Mouse (Mus musculus): ENCODE results near the gene Foxn3.
A peak's percentile ranks its signal among the peaks of the same experiment; 100 is the strongest.

Gene Foxn3

GRCm38 (mm10) chr12:99562867-99563189 lies 554 bp downstream of the Foxn3 start:
- no peak for DNase-seq (ENCODE audit: low read depth in 2 of 2, low spot score in 2 of 2)

DNA sequence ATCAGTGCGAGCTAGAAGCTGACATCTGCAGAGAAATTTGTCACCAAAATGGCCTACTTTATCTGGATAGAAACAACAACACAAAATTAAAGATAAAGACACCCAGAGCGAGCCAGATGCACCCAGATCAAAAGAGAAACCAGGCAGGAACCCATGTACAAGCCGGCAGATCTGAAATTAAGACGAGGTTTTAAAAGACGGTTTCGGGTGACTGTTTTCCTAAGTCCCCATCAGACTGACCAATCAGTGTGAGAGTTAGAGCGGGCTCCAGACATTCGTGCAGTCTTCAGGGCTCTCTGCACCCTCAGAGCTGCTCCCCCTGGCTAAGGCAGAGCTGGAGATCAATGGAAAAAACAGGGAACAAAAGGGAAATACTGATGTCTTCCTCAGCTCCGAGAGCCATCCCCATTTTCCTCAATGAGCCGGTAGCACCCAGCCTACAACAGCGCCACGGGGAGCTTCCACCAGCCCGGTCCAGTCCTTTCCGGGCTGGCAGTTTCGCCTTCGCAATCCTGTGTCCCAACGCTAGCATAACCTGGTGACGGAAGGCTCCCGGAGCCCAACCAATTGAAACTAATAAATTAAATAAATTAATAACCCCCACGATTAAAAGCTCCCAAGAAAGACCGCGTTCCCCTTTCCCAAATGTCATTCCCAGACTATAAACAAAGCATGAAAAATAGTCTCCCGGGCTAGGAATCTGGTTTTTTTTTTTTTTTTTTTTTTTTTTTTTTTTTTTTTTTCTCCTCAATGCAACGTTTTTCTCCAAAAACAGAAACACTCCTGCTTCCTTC lies 1.1 kb downstream of the Foxn3 start:
- DNase-seq (ENCODE audit: low read depth in 2 of 2, low spot score in 2 of 2): no peak

- no peak for DNase-seq (ENCODE audit: low read depth in 2 of 2, low spot score in 2 of 2)
These were observed 2.0 kb downstream of the Foxn3 start for GRCm38 (mm10) chr12:99561333-99561766.

GRCm38 (mm10) chr12:99560701-99561332 lies 2.6 kb downstream of the Foxn3 start:
- no peak for DNase-seq (ENCODE audit: low read depth in 2 of 2, low spot score in 2 of 2)

GRCm38 (mm10) chr12:99559483-99559882 lies 3.9 kb downstream of the Foxn3 start:
- peak; percentile 38 to 39 for DNase-seq (ENCODE audit: low read depth in 2 of 2, low spot score in 2 of 2)

- no peak for DNase-seq (ENCODE audit: low read depth in 2 of 2, low spot score in 2 of 2)
These were observed 4.9 kb downstream of the Foxn3 start for GRCm38 (mm10) chr12:99558476-99558875.

DNA sequence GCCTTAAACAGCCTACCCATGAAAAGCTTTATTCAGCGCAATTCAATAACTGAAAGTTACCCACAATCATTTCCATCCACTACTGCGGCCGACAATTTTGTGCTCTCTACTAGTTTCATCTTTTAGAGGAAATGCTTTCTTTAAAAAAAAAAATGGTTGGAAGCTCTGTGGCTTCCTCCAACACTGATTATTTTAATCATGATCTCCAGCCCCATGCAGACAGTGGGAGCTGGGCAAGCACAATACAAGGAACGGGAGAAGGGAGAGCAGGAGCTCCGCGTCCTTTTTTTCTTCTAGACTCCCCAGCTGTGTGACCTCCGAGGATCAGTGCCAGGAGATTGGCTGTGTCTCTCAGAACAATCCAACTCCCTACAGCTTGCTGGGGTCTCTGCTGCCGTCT lies 5.9 kb downstream of the Foxn3 start:
- no peak for DNase-seq (ENCODE audit: low read depth in 2 of 2, low spot score in 2 of 2)

- DNase-seq (ENCODE audit: low read depth in 2 of 2, low spot score in 2 of 2): no peak
These were observed 12.8 kb downstream of the Foxn3 start for GRCm38 (mm10) chr12:99550629-99551028.

DNA sequence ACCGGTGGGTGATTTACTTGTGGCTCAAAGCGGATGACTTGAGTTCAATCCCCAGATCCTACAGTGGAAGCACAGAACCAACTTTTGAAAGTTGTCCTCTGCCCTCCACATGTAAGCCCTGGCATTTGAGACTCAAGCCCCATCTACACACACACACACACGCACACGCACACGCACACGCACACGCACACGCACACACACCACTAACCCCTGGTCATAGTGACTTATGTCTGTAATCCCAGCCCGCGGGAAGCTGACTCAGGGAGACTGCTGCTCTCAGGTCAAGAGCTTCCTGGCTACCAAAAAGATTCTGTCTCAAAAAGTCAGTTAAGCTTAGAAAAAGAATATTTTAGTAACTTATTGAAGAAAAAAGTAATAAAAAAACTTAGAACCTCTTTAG lies 13.6 kb downstream of the Foxn3 start:
- no peak for DNase-seq (ENCODE audit: low read depth in 2 of 2, low spot score in 2 of 2)

GRCm38 (mm10) chr12:99548419-99548818 lies 15.0 kb downstream of the Foxn3 start:
- DNase-seq (ENCODE audit: low read depth in 2 of 2, low spot score in 2 of 2): no peak

DNA sequence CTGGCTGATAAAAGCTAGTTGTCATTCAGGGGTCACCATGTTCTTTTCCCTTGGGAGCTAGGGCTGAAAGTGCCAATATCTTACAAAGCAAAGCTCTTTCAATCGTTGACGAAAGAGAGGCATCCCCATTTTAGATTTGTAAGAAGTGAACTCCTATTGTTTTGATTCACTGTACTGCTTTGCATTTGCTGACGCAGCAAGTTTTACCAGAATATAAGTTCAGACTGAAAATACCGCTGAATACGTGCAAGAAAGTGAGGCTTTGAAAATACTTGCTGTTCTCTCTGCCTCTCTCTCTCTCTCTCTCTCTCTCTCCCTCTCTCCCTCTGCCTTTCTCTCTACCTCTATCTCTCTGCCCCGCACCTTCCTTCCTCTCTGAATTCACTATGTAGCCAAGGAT lies 16.1 kb downstream of the Foxn3 start:
- DNase-seq (ENCODE audit: low read depth in 2 of 2, low spot score in 2 of 2): no peak

GRCm38 (mm10) chr12:99545270-99545770 lies 18.1 kb downstream of the Foxn3 start:
- no peak for DNase-seq (ENCODE audit: low read depth in 2 of 2, low spot score in 2 of 2)

DNA sequence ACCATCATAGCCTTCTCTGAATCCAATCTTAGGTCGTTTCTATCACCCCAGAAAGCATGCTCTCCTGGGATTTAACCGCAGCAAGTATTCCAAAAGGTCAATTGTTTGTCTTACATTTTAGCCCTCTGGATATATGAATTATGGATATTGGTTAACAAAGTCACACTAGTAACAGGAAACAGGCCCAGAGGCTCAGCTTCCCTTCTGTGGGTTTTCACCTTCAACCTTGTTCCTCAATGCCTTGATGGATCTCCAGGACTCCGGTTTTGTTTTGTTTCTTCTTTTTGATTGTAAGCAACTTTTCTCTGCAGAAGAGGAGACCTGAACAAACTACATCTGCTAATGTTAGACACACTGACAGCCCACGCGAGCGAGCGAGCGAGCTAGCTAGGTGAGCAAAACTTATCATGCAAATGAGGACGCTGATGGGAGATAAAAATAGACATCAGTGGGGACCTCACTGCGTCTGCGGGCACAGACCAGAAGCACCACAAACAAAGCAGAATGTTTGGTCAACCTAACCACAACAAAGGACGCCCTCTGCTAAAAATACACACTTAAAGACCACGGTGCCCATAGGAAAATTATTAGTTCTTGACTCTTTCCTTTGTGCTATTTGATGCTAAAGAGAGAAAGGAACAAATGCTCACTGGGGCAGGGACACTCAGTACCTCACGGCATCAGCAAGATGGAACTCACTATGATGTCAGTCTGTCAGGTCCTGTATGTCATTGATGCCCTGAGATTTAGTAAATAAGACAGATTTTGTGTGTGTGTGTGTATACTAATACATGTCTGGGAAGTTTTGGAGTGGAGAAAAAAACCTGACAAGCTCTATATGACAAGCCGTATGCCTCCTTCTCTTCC lies 18.9 kb downstream of the Foxn3 start:
- DNase-seq (ENCODE audit: low read depth in 2 of 2, low spot score in 2 of 2): no peak

GRCm38 (mm10) chr12:99543421-99544195 lies 19.8 kb downstream of the Foxn3 start:
- DNase-seq (ENCODE audit: low read depth in 2 of 2, low spot score in 2 of 2): no peak

DNA sequence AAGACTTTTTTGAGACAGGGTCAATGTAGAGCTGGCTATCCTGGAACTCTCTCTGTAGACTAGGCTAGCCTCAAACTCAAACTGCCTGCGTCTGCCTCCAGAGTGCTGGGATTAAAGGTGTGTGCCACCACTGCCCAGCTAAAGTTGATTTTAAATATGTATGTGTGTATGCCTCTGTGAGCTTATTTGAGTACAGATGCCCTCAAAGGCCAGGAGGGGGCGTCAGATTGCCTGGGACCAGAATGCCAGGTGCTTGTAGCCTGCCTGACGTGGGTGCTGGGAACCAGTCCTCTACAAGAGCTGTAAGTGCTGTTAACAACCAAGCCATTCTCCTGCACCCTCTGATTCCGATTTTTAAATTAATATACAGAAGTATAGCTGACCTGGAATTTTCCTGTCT lies 23.2 kb downstream of the Foxn3 start:
- no peak for DNase-seq (ENCODE audit: low read depth in 2 of 2, low spot score in 2 of 2)

DNA sequence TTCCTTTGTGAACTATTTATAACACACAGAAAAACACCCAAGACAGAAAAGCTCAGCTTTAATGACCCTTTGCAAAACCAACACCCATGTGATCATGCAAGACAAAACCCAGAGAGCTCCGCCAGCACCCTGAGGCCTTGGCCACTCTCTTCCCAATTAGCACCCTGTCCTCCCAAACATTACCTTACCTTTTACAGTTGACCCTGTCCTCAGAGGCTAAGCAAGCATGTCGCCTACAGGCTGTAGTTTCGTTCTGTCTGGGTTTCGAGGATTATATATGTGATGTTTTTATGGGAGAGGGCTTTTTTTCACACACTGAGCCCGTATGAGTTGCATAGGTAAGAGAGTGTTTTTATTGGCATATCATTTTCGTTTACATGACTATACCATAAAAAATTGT lies 26.1 kb downstream of the Foxn3 start:
- DNase-seq (ENCODE audit: low read depth in 2 of 2, low spot score in 2 of 2): no peak

- DNase-seq (ENCODE audit: low read depth in 2 of 2, low spot score in 2 of 2): no peak
These were observed 27.0 kb downstream of the Foxn3 start for GRCm38 (mm10) chr12:99536426-99536825.

GRCm38 (mm10) chr12:99532342-99532741 lies 31.0 kb downstream of the Foxn3 start:
- no peak for DNase-seq (ENCODE audit: low read depth in 2 of 2, low spot score in 2 of 2)

GRCm38 (mm10) chr12:99529687-99530411 lies 33.5 kb downstream of the Foxn3 start:
- no peak for DNase-seq (ENCODE audit: low read depth in 2 of 2, low spot score in 2 of 2)

GRCm38 (mm10) chr12:99528958-99529357 lies 34.4 kb downstream of the Foxn3 start:
- DNase-seq (ENCODE audit: low read depth in 2 of 2, low spot score in 2 of 2): no peak
